Mouse (Mus musculus) left cerebral cortex, postnatal 10 days (tissue): Measurements from ENCODE around the gene Pkdcc. TPM values are rescaled to one million over a fixed set of nuclear protein-coding genes. Genes with fewer than 3 reads are reported as not detected.

Experiments used
- total RNA-seq, 2 experiments: library from RNA; stranded (reverse); gene quantifications; 2 replicates each; pipeline ENCODE4 v1.2.3; 2021

Pkdcc gene
- total RNA-seq, 2 experiments from 2014 or later: 16.7 to 19.8 TPM

Other genes starting within 250 kb of the Pkdcc start
- 10 to 100 TPM; 24.4 to 30.2 TPM for gene Eml4, start 135.6 kb downstream of the Pkdcc start, total RNA-seq